Mouse (Mus musculus) liver, adult 2 months (tissue): Measurements from ENCODE around the gene Mylk4.

Experiments
- CTCF ChIP-seq: fragments of 200-500 bp; IDR thresholded peaks from 2 replicates; pipeline ENCODE4 v1.5.1; 2011; ENCODE audit warnings: low read depth, low read length, control low read depth
- POLR2A ChIP-seq: fragments of 200-500 bp; IDR thresholded peaks from 2 replicates; pipeline ENCODE4 v1.6.1; 2011; ENCODE audit warnings: low read length, control low read depth; ENCODE audit not compliant: insufficient read depth; ENCODE audit errors: extremely low read depth

DNA sequence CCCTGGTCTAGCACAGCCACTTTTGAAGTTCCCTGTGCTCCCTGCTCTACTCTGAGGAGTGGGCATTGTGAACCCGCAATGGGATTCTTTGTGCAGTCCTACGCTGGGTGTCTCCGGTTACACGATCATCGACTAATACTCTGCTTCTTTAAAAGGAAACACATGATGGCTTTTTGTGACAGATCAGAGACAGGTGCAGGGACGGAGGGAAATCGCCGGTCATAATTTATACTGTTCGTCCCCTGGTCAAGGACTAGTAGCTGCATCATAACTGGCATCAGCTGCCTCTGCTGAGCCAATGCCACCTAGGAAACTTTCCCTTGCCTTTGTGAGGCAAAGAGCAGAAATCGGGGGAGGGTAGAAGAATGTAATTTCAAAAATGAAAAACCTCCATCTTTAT, 7.4 kb downstream of the Mylk4 start:
- TF ChIP-seq CTCF (no peak), POLR2A (no peak)
